Mouse (Mus musculus): ENCODE results near the gene 1810046K07Rik.

- no peak for TF ChIP-seq NANOG (IDR thresholded peaks at IDR 0.05; ENCODE audit: borderline replicate concordance, low read length)
- TF ChIP-seq CTCF (conservative IDR thresholded peaks at IDR 0.05; ENCODE audit: low read length) = no peak
Measured at GRCm38 (mm10) chr9:51331449-51332238, 2.9 kb upstream of the 1810046K07Rik start.

Measured in E14TG2a.4 (cell line).